Mouse (Mus musculus) heart, postnatal 4 days (tissue): ENCODE results near the gene Dennd5b. TPM values are rescaled to one million over a fixed set of nuclear protein-coding genes. Genes with fewer than 3 reads are reported as not detected.
"Not testable (repeated sequence)": the region's sequence is repeated elsewhere in the genome, so short reads cannot be mapped to it uniquely, and the experiment has no call there.

Experiments used
- DNase-seq: peaks from one replicate; pipeline ENCODE4 v3.0.0; 2021
- total RNA-seq, 2 experiments: library from RNA; stranded (reverse); gene quantifications; 2 replicates each; pipeline ENCODE4 v1.2.3; 2021

Gene Dennd5b
- total RNA-seq, 2 experiments from 2014 or later, result 37.9 to 41.0 TPM

DNA sequence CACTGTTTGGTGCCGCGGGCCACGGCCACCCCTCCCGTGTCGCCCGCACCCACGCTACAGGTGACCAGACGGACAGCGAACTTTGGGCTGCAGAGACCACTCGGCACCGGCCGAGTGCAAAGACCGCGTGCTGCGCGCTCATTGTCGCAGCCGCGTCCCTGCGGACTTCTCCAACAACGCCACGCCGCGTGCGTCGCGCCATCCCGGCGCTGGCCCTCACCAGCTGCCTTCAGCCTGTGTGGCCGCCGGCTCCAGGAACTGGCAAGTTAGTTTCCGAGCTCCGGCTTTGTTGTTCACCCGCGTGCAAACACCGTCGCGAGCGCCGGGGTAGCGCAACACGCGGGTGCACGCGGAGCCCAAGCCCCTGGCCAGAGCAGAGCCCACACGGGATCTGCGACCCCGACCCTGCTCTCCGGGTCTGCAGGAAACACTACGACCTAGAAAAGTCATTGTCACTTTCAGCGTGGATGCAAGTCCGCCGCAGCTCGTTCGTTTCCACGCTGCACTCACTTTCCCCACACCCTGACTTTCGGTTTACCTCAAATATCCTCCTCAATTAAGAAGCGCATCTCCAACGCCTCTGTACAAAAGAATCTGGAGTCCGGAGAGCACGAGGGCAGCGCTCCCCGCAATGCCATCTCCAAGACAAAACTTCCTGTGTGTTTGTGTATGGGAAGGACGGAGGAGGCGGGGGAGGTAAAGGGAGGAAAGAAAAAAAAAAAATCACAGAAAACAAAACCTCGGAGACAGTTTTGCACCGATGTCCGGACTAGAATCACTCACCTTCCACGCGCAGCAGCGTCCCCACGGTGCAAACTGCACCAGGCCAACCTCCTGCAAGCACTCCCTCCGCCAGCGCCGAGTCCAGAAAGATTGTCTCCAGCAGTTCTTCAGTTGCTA is 155.7 kb downstream of the Dennd5b start:
- peak; percentile 50 for DNase-seq

DNA sequence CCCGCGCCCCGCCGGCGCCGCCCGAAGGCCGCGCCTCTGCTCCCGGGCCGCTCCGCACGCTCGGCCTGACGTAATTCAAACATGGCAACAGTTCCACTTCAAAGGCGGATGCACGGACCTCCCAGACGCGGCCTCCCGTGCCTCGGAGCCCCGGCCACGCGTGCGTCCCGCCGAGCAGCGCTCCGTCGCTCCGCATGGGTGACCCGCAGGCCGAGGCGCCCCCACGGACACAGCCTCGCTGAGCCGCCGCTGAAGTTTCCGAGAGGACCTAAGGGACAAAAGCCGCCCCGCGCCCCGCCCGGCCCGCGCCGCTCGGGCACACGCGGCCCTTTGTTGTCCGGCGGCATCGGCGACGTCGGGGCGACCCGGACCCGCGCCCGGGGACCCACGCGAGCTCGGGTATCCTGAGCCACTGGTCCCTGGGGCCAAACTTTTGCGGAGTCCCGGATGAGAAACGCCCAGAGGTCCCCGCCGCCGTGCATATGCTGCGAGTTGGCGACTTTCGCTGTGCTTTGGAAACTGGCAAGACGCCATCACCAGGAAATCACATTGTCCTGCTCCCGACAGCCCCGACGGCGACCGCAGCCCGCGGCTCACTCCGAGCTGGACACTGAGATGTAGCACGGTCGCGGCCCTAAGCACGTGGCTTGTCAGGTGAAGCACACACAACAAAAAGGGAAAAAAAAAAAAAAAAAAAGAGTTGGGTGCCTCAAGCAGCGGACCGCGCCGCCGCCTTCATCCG is 156.5 kb downstream of the Dennd5b start:
- peak; percentile 79 for DNase-seq

DNA sequence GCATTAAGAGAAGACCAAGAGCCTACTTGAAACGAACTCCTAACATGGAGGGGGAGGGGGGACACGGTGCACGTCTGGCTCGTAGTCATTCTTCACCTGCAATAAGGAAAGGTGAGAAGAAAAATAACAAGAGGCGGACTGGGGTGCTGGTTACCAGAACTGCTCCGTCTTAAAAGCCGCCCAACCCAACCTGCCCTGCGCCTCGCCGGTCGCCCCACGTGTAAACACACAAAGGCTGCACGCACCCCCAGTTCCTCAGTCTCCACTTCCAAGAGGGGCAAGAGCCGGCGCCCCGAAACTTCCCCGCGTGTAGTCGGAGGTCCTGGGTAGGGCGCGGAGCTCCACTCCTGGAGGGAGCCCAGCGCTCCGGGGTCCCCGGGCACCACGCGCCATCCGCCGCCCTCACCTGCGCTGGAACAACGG is 157.1 kb downstream of the Dennd5b start:
- no peak for DNase-seq

DNA sequence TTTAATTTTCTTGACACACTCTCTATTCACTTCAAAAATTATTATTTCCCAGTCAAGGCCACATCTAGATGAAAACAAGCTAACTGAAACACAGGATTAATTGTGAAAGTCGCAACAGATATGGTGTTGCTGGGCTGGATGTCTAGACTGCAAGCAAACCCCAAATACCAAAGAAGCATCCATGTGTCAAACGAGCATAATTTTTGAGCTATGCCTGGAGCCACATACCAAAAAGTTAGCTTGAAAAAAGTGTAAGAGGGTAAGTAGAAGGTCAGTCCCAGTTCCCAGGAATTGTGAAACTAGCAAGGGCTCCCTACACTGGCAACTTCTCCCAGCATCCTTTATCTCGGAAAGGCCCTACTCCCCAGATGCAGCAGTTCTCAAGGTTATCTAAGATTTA is 157.8 kb downstream of the Dennd5b start:
- no peak for DNase-seq

DNA sequence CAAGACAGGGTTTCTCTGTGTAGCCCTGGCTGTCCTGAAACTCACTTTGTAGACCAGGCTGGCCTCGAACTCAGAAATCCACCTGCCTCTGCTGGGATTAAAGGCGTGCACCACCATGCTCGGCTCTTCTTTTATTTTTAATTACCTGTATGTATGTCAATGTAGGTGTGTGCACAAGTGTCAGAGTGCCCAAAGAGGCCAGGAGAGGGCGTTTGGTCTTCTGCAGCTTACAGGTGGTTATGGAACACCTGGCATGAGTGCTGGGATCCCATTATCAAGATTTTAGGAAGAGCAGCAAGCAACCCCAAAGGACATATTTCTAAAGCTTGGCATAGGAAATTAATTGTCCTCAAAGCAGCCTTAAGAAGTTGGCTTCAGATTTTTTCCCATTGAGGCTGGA is 159.1 kb downstream of the Dennd5b start:
- DNase-seq, result no peak

DNA sequence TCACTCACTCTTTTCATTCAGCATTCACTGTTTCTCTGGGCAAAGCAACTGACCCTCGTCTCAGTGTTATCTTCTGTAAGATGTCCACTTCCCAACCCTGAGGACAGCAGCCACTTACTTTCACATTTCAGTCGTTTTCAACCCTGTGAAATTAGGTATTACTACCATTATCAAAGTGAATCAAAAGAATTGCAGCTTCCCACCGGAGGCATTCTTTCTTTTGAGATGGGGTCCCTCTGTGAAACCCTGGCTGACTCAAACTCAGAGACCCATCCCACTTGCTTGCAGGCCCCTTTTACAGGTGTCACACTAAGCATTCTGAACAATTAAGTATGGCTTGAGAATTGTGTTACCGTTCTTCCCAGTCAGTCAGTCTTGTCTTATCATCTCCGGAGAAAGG is 159.6 kb downstream of the Dennd5b start:
- no peak for DNase-seq

DNA sequence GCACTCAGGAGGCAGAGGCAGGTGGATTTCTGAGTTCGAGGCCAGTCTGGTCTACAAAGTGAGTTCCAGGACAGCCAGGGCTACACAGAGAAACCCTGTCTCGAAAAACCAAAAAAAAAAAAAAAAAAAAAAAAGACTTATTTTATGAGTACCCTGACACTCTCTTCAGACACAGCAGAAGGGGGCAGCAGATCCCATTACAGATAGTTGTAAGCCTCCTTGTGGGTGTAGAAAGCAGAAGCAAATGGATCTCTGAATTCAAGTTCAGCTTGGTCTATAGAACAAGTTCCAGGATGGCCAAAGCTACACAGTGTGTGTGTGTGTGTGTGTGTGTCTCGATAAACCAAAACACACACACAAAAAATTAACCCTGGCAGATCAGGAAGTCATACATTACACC is 161.1 kb downstream of the Dennd5b start:
- not testable (repeated sequence) for DNase-seq

Other genes with a start within 250 kb of the Dennd5b start
- 10 to 100 TPM in 1 of 2 experiments, 1 to 10 TPM in 1; 9.7 to 11.1 TPM for gene Caprin2, start 205.4 kb downstream of the Dennd5b start, total RNA-seq
- 10 to 100 TPM; 21.8 to 21.9 TPM for gene Sinhcaf, start 155.2 kb downstream of the Dennd5b start, total RNA-seq
- not detected for gene Gm10203, start 28.5 kb upstream of the Dennd5b start, total RNA-seq
- gene Etfbkmt, start 38.2 kb upstream of the Dennd5b start, total RNA-seq, result 10 to 100 TPM; 12.2 to 15.7 TPM
- gene Amn1, start 87.0 kb upstream of the Dennd5b start, total RNA-seq, result 10 to 100 TPM; 21.0 to 25.7 TPM
- gene Resf1, start 207.7 kb upstream of the Dennd5b start, total RNA-seq, result 10 to 100 TPM; 20.9 to 24.8 TPM